Mouse (Mus musculus) embryo, embryonic 9.5 days (tissue): ENCODE measurements at regions not wholly inside any gene's neighbourhood (a gene's known extent, or its start where the extent isn't known, plus 50 kb on each side); places are given as distances from the start of the nearest gene placed in this dataset.

Experiments
- DNase-seq: peaks from one replicate; pipeline ENCODE4 v3.0.0-alpha.2; 2017; ENCODE audit errors: extremely low spot score

DNA sequence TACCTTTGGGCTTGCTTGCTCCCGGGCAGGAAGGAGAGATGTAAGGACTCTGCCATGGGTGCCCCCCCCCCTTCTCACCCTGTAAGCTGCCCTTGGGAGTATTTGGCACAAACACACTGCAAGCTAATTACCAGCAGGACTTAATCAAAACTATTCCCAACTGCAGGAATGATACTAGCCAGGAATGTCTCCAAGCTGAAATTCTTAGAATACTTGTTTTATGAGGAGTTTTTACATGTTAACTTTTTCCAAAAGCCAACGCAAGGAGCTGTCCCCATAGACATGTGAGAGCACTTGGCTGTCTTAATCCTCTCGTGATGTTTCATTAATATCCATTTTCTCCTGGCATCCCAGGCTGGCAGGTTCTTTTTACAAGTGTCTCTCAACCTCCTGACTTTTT, 155.6 kb upstream of the Irx6 start:
- DNase-seq = no peak

- no peak for DNase-seq
Measured at GRCm38 (mm10) chr8:92522519-92522918, 151.6 kb upstream of the Irx6 start.

GRCm38 (mm10) chr8:92529756-92530155, 144.3 kb upstream of the Irx6 start:
- DNase-seq = peak; percentile 8

DNA sequence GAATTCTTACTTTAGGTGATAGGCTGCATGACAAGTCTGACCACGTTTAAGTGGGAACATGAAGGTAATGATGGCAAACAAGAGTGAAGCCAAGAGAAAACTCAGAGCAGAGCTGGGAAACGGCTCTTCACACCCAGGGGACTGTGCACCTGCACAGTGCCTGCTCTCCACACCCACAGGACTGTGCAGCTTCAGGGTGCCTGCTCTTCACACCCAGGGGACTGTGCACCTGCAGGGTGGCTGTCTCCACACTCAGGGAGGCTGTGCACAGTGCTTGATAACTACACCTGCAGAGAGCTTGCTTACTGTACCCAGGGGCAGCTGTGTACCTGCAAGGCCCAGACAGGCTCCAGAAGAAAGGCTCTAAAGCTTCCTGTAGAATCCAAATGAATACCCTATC, 133.5 kb upstream of the Irx6 start:
- no peak for DNase-seq

DNA sequence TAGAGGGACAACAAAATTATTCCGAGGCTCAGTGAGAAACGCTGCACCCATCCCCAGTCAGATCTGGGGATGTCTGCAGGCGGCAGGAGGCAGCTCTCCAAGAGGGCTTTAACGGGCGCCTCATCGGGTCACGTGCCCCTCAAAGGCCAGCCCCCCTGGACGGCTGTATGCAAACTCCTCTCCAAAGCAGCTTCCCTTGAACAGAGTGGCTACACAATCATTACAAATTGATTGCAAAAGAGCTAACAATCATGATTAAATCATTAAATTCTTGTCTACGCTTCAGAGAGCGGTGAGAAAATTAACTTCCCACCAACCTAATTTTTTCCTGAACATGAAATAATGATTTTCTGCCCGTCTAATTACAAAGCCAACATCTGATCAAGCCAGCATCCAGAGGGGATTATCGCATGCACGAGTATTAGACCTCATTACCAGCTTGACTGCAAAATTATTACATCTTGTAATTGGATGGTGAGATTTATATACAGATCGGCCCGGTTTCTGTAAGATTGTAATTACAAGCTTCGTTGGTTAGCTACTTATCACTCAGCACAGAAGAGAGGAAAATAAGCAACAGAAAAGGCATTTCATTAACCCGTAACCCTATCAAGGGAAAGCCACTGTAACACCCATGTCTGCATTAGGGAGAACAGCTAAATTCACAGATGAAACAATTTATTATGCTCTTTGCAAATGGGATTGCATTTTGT, 128.6 kb upstream of the Irx6 start:
- no peak for DNase-seq

GRCm38 (mm10) chr8:92555140-92555539, 118.9 kb upstream of the Irx6 start:
- DNase-seq = no peak

- no peak for DNase-seq
Measured at GRCm38 (mm10) chr8:92555631-92556030, 118.5 kb upstream of the Irx6 start.

GRCm38 (mm10) chr8:92562471-92562870, 111.6 kb upstream of the Irx6 start:
- no peak for DNase-seq

DNA sequence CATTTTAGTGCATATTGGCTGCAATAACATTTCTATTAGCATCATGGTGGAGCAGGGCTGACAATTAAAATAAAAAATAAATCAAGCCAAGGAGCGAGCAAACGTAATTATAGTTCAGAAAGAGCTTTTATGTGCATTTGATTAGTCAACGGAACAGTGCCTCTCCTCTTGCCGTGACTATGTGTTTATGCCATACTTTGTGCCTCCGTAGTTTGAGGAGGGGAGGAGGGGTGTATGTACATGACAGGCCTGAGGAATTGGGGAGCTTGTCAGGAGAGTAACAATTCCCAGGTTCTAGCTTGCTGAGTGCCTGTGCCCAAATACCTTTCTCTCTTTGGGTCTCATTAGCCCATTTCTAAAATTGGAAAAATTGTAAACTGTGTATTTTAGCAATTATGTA, 111.1 kb upstream of the Irx6 start:
- no peak for DNase-seq

DNA sequence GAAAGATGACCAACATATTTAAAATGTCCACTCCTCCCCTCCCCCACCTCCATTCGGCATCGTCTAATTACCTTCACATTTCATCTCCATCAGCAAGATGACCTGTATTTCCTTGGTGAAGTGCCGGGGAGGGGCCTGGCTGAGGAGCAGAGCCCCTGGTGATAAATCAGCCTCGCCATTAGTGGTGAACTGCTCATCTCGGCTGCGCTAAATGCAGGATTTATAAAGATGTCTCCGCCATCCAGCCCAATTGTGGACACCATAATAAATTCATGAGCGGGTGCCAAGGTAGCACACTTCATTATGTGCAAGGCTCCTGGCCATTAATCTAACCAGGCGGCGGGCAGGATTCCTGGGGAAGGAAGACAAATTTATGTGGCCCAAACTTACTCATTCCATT, 104.4 kb upstream of the Irx6 start:
- DNase-seq = no peak

- no peak for DNase-seq
Measured at GRCm38 (mm10) chr8:92579446-92579845, 94.6 kb upstream of the Irx6 start.

DNA sequence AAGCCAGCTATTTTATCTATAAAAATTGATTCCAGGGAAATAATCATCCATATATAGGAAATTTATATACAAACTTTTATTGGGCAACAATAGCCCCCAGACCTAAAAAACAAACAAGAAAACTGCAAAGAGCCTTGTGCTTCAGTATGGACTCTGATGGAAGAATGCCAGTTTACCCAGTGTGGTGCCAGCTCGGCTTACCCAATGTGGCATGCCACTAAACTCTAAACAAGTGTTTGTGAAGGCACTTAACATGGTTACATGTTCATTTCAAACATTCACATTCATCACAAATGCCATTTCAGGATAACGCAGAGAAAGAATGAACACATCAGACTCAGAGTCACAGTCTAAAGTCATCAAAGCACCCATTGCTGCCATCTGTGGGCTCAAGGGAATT, 93.0 kb upstream of the Irx6 start:
- no peak for DNase-seq

- DNase-seq = no peak
Measured at GRCm38 (mm10) chr8:92600766-92601165, 73.3 kb upstream of the Irx6 start.

GRCm38 (mm10) chr8:92602973-92603372, 71.1 kb upstream of the Irx6 start:
- DNase-seq = no peak

DNA sequence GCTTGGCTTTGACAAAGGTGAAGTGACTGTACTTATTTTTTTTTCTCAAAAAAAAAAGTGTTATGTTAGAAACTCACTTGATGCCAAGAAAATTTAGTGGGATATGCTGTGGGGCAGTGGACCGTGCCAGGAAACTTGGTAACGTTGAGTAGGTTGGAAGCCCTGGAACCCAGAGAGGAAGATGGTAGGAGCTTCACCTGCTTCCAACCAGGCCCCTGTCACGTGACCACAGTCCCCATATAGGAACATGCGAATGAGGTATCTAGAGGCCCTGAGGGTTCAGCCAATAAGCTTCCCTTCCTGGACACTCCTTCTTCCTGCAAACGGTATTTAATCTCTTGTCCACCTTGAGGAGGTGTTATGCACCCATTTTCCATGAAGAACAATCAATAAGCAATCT, 68.5 kb upstream of the Irx6 start:
- DNase-seq = no peak

- DNase-seq = no peak
Measured at GRCm38 (mm10) chr8:92607604-92608003, 66.5 kb upstream of the Irx6 start.

GRCm38 (mm10) chr8:92609908-92610307, 64.2 kb upstream of the Irx6 start:
- DNase-seq = no peak

DNA sequence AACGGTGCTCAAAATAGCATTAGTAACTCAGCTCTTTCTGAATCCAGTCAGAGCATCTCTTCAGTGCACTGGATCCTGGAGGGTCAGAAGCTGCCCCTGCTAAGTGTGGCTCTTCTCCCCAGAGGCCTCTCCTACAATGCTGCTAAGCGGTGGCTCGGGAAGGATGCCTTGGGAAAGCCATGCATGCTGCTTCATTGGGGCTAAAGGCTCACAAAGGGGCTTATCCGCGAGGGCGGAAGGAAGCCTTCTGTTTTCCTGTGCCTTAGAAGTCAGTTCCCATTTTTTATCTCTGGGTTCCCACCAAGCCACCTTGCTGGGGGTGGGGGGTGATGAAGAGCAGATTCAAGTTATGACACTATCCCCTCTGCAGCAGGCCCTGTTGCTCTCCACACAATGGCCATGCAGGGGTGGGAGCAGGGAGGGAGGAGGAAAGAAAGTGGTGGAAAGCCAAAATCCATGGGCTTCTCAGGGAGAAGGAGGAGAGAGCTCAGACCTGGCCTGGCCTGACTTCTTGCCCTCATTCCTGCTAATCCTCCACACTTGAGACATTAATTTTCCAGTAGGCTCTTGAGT, 63.5 kb upstream of the Irx6 start:
- DNase-seq = no peak

DNA sequence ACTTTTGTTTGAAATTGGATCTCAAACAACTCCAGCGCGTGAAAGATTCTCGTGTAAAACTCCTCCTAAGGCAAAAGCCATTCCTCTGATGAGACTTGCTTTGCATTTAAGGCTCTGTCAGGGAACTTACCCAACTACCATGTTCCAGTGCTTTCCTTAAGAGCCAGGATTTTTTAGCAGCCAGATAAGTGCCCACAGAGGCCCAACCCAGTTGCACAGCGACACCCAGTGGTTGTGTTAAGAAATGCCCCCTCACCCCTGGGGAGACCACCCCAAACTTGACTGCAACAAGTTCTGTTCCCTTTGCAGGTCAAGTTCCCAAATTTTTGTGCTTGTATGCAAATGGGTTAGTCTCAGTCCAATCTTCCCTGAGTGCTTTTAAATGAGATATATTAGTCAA, 60.6 kb upstream of the Irx6 start:
- peak; percentile 39 for DNase-seq

- DNase-seq = no peak
Measured at GRCm38 (mm10) chr8:92616341-92617115, 57.6 kb upstream of the Irx6 start.

- no peak for DNase-seq
Measured at GRCm38 (mm10) chr8:92618281-92618680, 55.8 kb upstream of the Irx6 start.
